Comparison of ENCODE assay signal across 8 mouse cellular contexts in genomic region chr4:62822568-62822967, GRCm38 (mm10).
A peak's percentile ranks its signal among the peaks of the same experiment; 100 is the strongest.
DNase-seq lines count a peak whose midpoint lies in the region; ATAC-seq and TF ChIP-seq lines count a peak whose summit lies in the region.

No protein-coding gene starts in this region.

- H3K9ac ChIP-seq in midbrain, embryonic 15.5 days = no peak overlapping the region
- H3K9ac ChIP-seq in hindbrain, embryonic 15.5 days = no peak overlapping the region

- 47% methylated on average over 7 of the region's 7 CpGs for WGBS in midbrain, embryonic 10.5 days
- 47% methylated on average over 7 of the region's 7 CpGs for WGBS in midbrain, embryonic 15.5 days
- WGBS in hindbrain, embryonic 15.5 days = 53% methylated on average over 7 of the region's 7 CpGs

- H3K36me3 ChIP-seq in midbrain, embryonic 10.5 days = no peaks in the 10 kb centered on the region
- H3K36me3 ChIP-seq in midbrain, embryonic 15.5 days (replicated peaks) = no peaks in the 10 kb centered on the region
- H3K36me3 ChIP-seq in hindbrain, embryonic 15.5 days = no peaks in the 10 kb centered on the region

- H3K27me3 ChIP-seq in midbrain, embryonic 10.5 days (ENCODE audit: low read depth, poor library complexity, severe bottlenecking) = no peaks in the 10 kb centered on the region
- no peaks in the 10 kb centered on the region for H3K27me3 ChIP-seq in midbrain, embryonic 15.5 days (replicated peaks)
- H3K27me3 ChIP-seq in hindbrain, embryonic 15.5 days = no peaks in the 10 kb centered on the region

- peak; percentile 51 for DNase-seq in midbrain, embryonic 10.5 days (ENCODE audit: low spot score)
- peak; percentile 86 for DNase-seq in ZHBTc4 (ENCODE audit: low read depth, low spot score)
- DNase-seq in left cerebral cortex, postnatal 36 days (ENCODE audit: low spot score in 2 of 2) = peak; percentile 31 to 44
- DNase-seq in right cerebral cortex, adult 2 months (ENCODE audit: low spot score in 2 of 2) = peak; percentile 59 to 80

- TF ChIP-seq POLR2A in cortical plate, adult 2 months (IDR thresholded peaks at IDR 0.05; ENCODE audit: extremely low read depth, insufficient read depth, low read length) = no peak

- H3K4me3 ChIP-seq in midbrain, embryonic 10.5 days = no peak overlapping the region
- no peak overlapping the region for H3K4me3 ChIP-seq in midbrain, embryonic 15.5 days
- no peak overlapping the region for H3K4me3 ChIP-seq in cortical plate, adult 2 months (ENCODE audit: insufficient read depth, low read length)
- no peak overlapping the region for H3K4me3 ChIP-seq in hindbrain, embryonic 15.5 days

- no peaks in the 10 kb centered on the region for H3K9me3 ChIP-seq in midbrain, embryonic 10.5 days (replicated peaks)
- H3K9me3 ChIP-seq in midbrain, embryonic 15.5 days = no peaks in the 10 kb centered on the region
- no peaks in the 10 kb centered on the region for H3K9me3 ChIP-seq in hindbrain, embryonic 15.5 days

- intact Hi-C loops in left cerebral cortex, postnatal 36 days (cut with DNase I) = loop anchor here (2.0 to 5.0 kb wide), 2 partner anchors 145 to 296 kb away; partner anchors contain the start of gene Zfp618

- TF ChIP-seq CTCF in cortical plate, adult 2 months (IDR thresholded peaks at IDR 0.05; ENCODE audit: extremely low read depth, insufficient read depth, low read length) = peak; percentile 39; the same call in 1 of the 2 replicates

- H3K4me2 ChIP-seq in midbrain, embryonic 15.5 days = no peak overlapping the region
- no peak overlapping the region for H3K4me2 ChIP-seq in hindbrain, embryonic 15.5 days

- ATAC-seq in midbrain, embryonic 15.5 days (replicated peaks) = no peak
- ATAC-seq in hindbrain, embryonic 15.5 days (ENCODE audit: low FRiP score, low read depth) = 0 out of 2 replicates have a peak, but pooled peaks have one; percentile 9
- no peak for ATAC-seq in monocyte, adult 5-6 weeks (replicated peaks; ENCODE audit: insufficient number of reproducible peaks, low FRiP score, low TSS enrichment, poor library complexity, severe bottlenecking)

- H3K4me1 ChIP-seq in midbrain, embryonic 10.5 days = no peaks in the 10 kb centered on the region; the same call in 1 of the 2 replicates
- H3K4me1 ChIP-seq in midbrain, embryonic 15.5 days = peaks cover 6% of the 10 kb centered on the region
- H3K4me1 ChIP-seq in cortical plate, adult 2 months (ENCODE audit: control insufficient read depth, insufficient read depth, low read length) = no peaks in the 10 kb centered on the region
- peaks cover 10% of the 10 kb centered on the region; the same call in 1 of the 2 replicates for H3K4me1 ChIP-seq in hindbrain, embryonic 15.5 days (replicated peaks)

- no peak overlapping the region for H3K27ac ChIP-seq in midbrain, embryonic 10.5 days (replicated peaks)
- H3K27ac ChIP-seq in midbrain, embryonic 15.5 days = no peak overlapping the region
- H3K27ac ChIP-seq in cortical plate, adult 2 months (ENCODE audit: insufficient read depth, low read length) = no peak overlapping the region
- H3K27ac ChIP-seq in hindbrain, embryonic 15.5 days (replicated peaks) = no peak overlapping the region
